Mouse (Mus musculus) heart, adult 2 months (tissue): ENCODE results near the gene Pet117. TPM values are rescaled to one million over a fixed set of nuclear protein-coding genes. Genes with fewer than 3 reads are reported as not detected.

Experiments
- DNase-seq, 2 experiments: peaks; one replicate each; pipeline ENCODE4 v3.0.0; 2021
- H3K27ac ChIP-seq: fragments of 200-600 bp; 2 replicates; pipeline ENCODE4 v1.8.1; 2022
- H3K27me3 ChIP-seq: fragments of 200-500 bp; 2 replicates; pipeline ENCODE4 v1.6.1; 2012; ENCODE audit warnings: mild to moderate bottlenecking, low read length, inconsistent platforms, mixed read lengths; ENCODE audit not compliant: control insufficient read depth, insufficient read depth
- H3K36me3 ChIP-seq: fragments of 200-500 bp; 2 replicates; pipeline ENCODE4 v1.6.1; 2012; ENCODE audit warnings: low read length, inconsistent platforms; ENCODE audit not compliant: control insufficient read depth, insufficient read depth
- H3K4me1 ChIP-seq: fragments of 200-500 bp; 2 replicates; pipeline ENCODE4 v1.6.1; 2011; ENCODE audit warnings: low read length; ENCODE audit not compliant: control insufficient read depth, insufficient read depth
- H3K4me3 ChIP-seq: fragments of 200-600 bp; 2 replicates; pipeline ENCODE4 v1.8.1; 2022
- H3K79me2 ChIP-seq: fragments of 200-500 bp; replicated peaks from 2 replicates; pipeline ENCODE4 v1.6.1; 2012; ENCODE audit warnings: mild to moderate bottlenecking, inconsistent platforms, low read length, moderate library complexity, mixed read lengths; ENCODE audit not compliant: control insufficient read depth, insufficient read depth
- H3K9ac ChIP-seq: fragments of 200-500 bp; 2 replicates; pipeline ENCODE4 v1.6.1; 2012; ENCODE audit warnings: low read depth, mild to moderate bottlenecking, control low read depth, inconsistent platforms, low read length, mixed read lengths
- CTCF ChIP-seq: fragments of 200-600 bp; IDR thresholded peaks from 2 replicates; pipeline ENCODE4 v1.8.1; 2022; ENCODE audit warnings: antibody characterized with exemption, mild to moderate bottlenecking, moderate library complexity
- EP300 ChIP-seq: fragments of 200-500 bp; IDR thresholded peaks from 2 replicates; pipeline ENCODE4 v1.6.1; 2011; ENCODE audit warnings: low read depth, low read length, control low read depth; ENCODE audit not compliant: insufficient read depth
- POLR2A ChIP-seq: fragments of 200-500 bp; IDR thresholded peaks from 2 replicates; pipeline ENCODE4 v1.6.1; 2011; ENCODE audit warnings: mild to moderate bottlenecking, low read depth, low read length, control low read depth; ENCODE audit not compliant: insufficient read depth
- WGBS: fragments of 180-500 bp; shearing (Covaris S2); methylation state at CpG from one replicate; pipeline ENCODE4 v1.1.7; 2018; 5-methylcytosine and 5-hydroxymethylcytosine counted together
- intact Hi-C: fragments of 180-260 bp; cut with DNase I; formaldehyde crosslinking; loops from one replicate; pipeline ENCODE4 v1.15.1; 2025
- polyA plus RNA-seq: library from polyadenylated mRNA; depleted of rRNA; stranded (reverse); fragments of >200 nt; gene quantifications from 2 replicates; pipeline ENCODE4 v1.2.3, GENCODE M21; 2012; rRNA removed
- total RNA-seq, 2 experiments: library from RNA; stranded (reverse); gene quantifications; 2 replicates each; pipeline ENCODE4 v1.2.3; 2021

Gene Pet117
- total and polyA plus RNA-seq, 3 experiments: 8.9 to 9.1 TPM; not detected in 1

- TF ChIP-seq EP300: no peak
- no peak for TF ChIP-seq POLR2A
- no peak for TF ChIP-seq CTCF
- H3K9ac ChIP-seq: no peak overlapping the region
- WGBS: 65% methylated on average over 8 of the region's 8 CpGs
These were observed 48.1 kb downstream of the Pet117 start for GRCm38 (mm10) chr2:144416859-144417258.

DNA sequence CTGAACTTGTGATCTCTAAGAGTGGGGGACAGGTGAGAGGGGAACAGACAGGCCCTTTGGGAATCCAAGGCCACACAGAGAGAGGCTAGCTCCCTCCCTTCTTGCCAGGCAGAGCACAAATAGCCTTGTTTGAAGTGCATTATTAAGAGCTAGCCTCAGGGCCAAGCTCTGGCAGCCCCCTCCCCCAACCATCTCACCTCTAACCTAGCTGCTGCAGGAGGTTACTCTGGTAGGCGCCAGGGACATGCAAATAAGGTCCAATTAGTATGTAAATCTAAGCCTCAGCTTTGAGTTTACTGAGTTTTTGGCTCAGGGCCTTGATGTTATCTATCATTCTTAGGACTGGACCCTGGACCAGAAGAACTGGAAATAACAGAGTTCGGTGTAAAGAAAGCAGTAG, 49.3 kb downstream of the Pet117 start:
- Histone ChIP-seq H3K27me3 (no peaks in the 10 kb centered on the region), H3K4me1 (no peaks in the 10 kb centered on the region), H3K27ac (no peak overlapping the region), H3K79me2 (no peaks in the 10 kb centered on the region), H3K9ac (no peak overlapping the region), H3K4me3 (no peak overlapping the region), H3K36me3 (no peaks in the 10 kb centered on the region)
- WGBS: 39% methylated on average over 2 of the region's 2 CpGs
- no peak for TF ChIP-seq CTCF
- no peak for TF ChIP-seq POLR2A
- no peak for TF ChIP-seq EP300
- DNase-seq: no peak
- intact Hi-C loops: no loop called here

More at GRCm38 (mm10) chr2:144416859-144417258, 48.1 kb downstream of the Pet117 start:
- no peak overlapping the region for H3K27ac ChIP-seq
- no peak overlapping the region for H3K4me3 ChIP-seq
- H3K27me3 ChIP-seq: no peaks in the 10 kb centered on the region
- DNase-seq: no peak
- no peaks in the 10 kb centered on the region for H3K4me1 ChIP-seq
- H3K79me2 ChIP-seq: no peaks in the 10 kb centered on the region
- no peaks in the 10 kb centered on the region for H3K36me3 ChIP-seq
- intact Hi-C loops: no loop called here

- Histone ChIP-seq H3K4me3 (no peak overlapping the region), H3K36me3 (no peaks in the 10 kb centered on the region), H3K79me2 (no peaks in the 10 kb centered on the region), H3K9ac (no peak overlapping the region), H3K27me3 (no peaks in the 10 kb centered on the region), H3K4me1 (no peaks in the 10 kb centered on the region), H3K27ac (no peak overlapping the region)
- intact Hi-C loops: no loop called here
- TF ChIP-seq EP300 (no peak), POLR2A (no peak), CTCF (no peak)
- WGBS: 72% methylated on average over 10 of the region's 10 CpGs
- no peak for DNase-seq
These were observed 53.4 kb downstream of the Pet117 start for GRCm38 (mm10) chr2:144422094-144422675.

Other genes with a start within 250 kb of the Pet117 start
- 10 to 100 TPM; 16.4 to 17.5 TPM for gene Mgme1, start 98.3 kb upstream of the Pet117 start, total RNA-seq
- 7.3 and 11.9 TPM in 2 replicates for gene Mgme1, start 98.3 kb upstream of the Pet117 start, polyA plus RNA-seq
- gene Snx5, start 98.1 kb upstream of the Pet117 start, total RNA-seq: 10 to 100 TPM; 51.5 to 55.3 TPM
- 22.2 and 39.7 TPM in 2 replicates for gene Snx5, start 98.1 kb upstream of the Pet117 start, polyA plus RNA-seq
- not detected for gene Ovol2, start 36.9 kb upstream of the Pet117 start, total RNA-seq
- gene Ovol2, start 36.9 kb upstream of the Pet117 start, polyA plus RNA-seq: 0.14 TPM in 1 of 2 replicates, not detected in the other
- 10 to 100 TPM; 23.7 to 26.8 TPM for gene Kat14, start within 50 bp of the Pet117 start, total RNA-seq
- 22.2 and 26.1 TPM in 2 replicates for gene Kat14, start within 50 bp of the Pet117 start, polyA plus RNA-seq
- under 1 TPM; 0.63 to 0.66 TPM for gene Dzank1, start 158.4 kb downstream of the Pet117 start, total RNA-seq
- 0.49 and 0.76 TPM in 2 replicates for gene Dzank1, start 158.4 kb downstream of the Pet117 start, polyA plus RNA-seq
- 10 to 100 TPM; 10.4 to 12.1 TPM for gene Polr3f, start 158.7 kb downstream of the Pet117 start, total RNA-seq
- gene Polr3f, start 158.7 kb downstream of the Pet117 start, polyA plus RNA-seq: 4.0 and 8.8 TPM in 2 replicates
- 10 to 100 TPM; 10.4 to 12.1 TPM for gene Rbbp9, start 181.9 kb downstream of the Pet117 start, total RNA-seq
- 7.3 and 11.0 TPM in 2 replicates for gene Rbbp9, start 181.9 kb downstream of the Pet117 start, polyA plus RNA-seq
- gene Sec23b, start 187.2 kb downstream of the Pet117 start, total RNA-seq: 10 to 100 TPM; 22.9 to 23.9 TPM
- 18.4 and 28.3 TPM in 2 replicates for gene Sec23b, start 187.2 kb downstream of the Pet117 start, polyA plus RNA-seq
- 10 to 100 TPM; 92.0 to 95.7 TPM for gene Smim26, start 225.1 kb downstream of the Pet117 start, total RNA-seq
- gene Smim26, start 225.1 kb downstream of the Pet117 start, polyA plus RNA-seq: 25.4 and 38.2 TPM in 2 replicates
- gene Dtd1, start 230.9 kb downstream of the Pet117 start, total RNA-seq: 10 to 100 TPM; 13.9 to 15.7 TPM
- gene Dtd1, start 230.9 kb downstream of the Pet117 start, polyA plus RNA-seq: 10.5 and 13.1 TPM in 2 replicates